Mouse (Mus musculus): ENCODE data around the gene Slc22a20. TPM values are rescaled to one million over a fixed set of nuclear protein-coding genes. Genes with fewer than 3 reads are reported as not detected.

Slc22a20 gene
- total and polyA plus RNA-seq, 3 experiments, result not detected

GRCm38 (mm10) chr19:5991467-5991866 lies 5.5 kb upstream of the Slc22a20 start:
- Histone ChIP-seq H3K9me3 (replicated peaks) (no peaks in the 10 kb centered on the region), H3K27me3 (ENCODE audit: insufficient read depth, low read length) (no peaks in the 10 kb centered on the region), H3K36me3 (replicated peaks) (peaks cover 84% of the 10 kb centered on the region), H3K4me3 (ENCODE audit: low read depth, low read length) (no peak overlapping the region), H3K4me1 (ENCODE audit: insufficient read depth, low read depth, low read length) (peaks cover 26% of the 10 kb centered on the region)
- ATAC-seq (ENCODE audit: extremely low read depth, insufficient number of reproducible peaks, low FRiP score, poor library complexity, severe bottlenecking) (no peak), DNase-seq (ENCODE audit: low spot score) (no peak)
- TF ChIP-seq GATA2 (IDR thresholded peaks at IDR 0.05; ENCODE audit: borderline replicate concordance, low read depth, low read length) (no peak), POLR2AphosphoS5 (IDR thresholded peaks at IDR 0.05; ENCODE audit: insufficient replicate concordance, low read depth, low read length) (no peak), TAL1 (conservative IDR thresholded peaks at IDR 0.05; ENCODE audit: low read depth, low read length) (no peak), CTCF (IDR thresholded peaks at IDR 0.05; ENCODE audit: low read depth, low read length) (no peak), GATA1 (IDR thresholded peaks at IDR 0.05; ENCODE audit: borderline replicate concordance, low read length) (no peak)

- Histone ChIP-seq H3K4me1 (ENCODE audit: insufficient read depth, low read depth, low read length) (peaks cover 30% of the 10 kb centered on the region), H3K27me3 (ENCODE audit: insufficient read depth, low read length) (no peaks in the 10 kb centered on the region), H3K36me3 (replicated peaks) (peaks cover 78% of the 10 kb centered on the region), H3K4me3 (ENCODE audit: low read depth, low read length) (no peak overlapping the region), H3K9me3 (replicated peaks) (no peaks in the 10 kb centered on the region)
- ATAC-seq (ENCODE audit: extremely low read depth, insufficient number of reproducible peaks, low FRiP score, poor library complexity, severe bottlenecking), result no peak
- TF ChIP-seq POLR2AphosphoS5 (IDR thresholded peaks at IDR 0.05; ENCODE audit: insufficient replicate concordance, low read depth, low read length) (no peak), GATA2 (IDR thresholded peaks at IDR 0.05; ENCODE audit: borderline replicate concordance, low read depth, low read length) (no peak), GATA1 (IDR thresholded peaks at IDR 0.05; ENCODE audit: borderline replicate concordance, low read length) (no peak), CTCF (IDR thresholded peaks at IDR 0.05; ENCODE audit: low read depth, low read length) (no peak)
- DNase-seq (ENCODE audit: low spot score), result no peak
These were observed 5.0 kb upstream of the Slc22a20 start for GRCm38 (mm10) chr19:5990921-5991320.

GRCm38 (mm10) chr19:5990033-5990432 lies 4.1 kb upstream of the Slc22a20 start:
- H3K4me3 ChIP-seq (ENCODE audit: low read depth, low read length), result no peak overlapping the region
- H3K27me3 ChIP-seq (ENCODE audit: insufficient read depth, low read length), result no peaks in the 10 kb centered on the region
- peaks cover 30% of the 10 kb centered on the region for H3K4me1 ChIP-seq (ENCODE audit: insufficient read depth, low read depth, low read length)
- no peak for ATAC-seq (ENCODE audit: extremely low read depth, insufficient number of reproducible peaks, low FRiP score, poor library complexity, severe bottlenecking)
- no peak for DNase-seq (ENCODE audit: low spot score)
- H3K9me3 ChIP-seq (replicated peaks), result no peaks in the 10 kb centered on the region
- peaks cover 71% of the 10 kb centered on the region for H3K36me3 ChIP-seq (replicated peaks)
- TF ChIP-seq CTCF (IDR thresholded peaks at IDR 0.05; ENCODE audit: low read depth, low read length) (no peak), POLR2AphosphoS5 (IDR thresholded peaks at IDR 0.05; ENCODE audit: insufficient replicate concordance, low read depth, low read length) (no peak), TAL1 (conservative IDR thresholded peaks at IDR 0.05; ENCODE audit: low read depth, low read length) (no peak), GATA1 (IDR thresholded peaks at IDR 0.05; ENCODE audit: borderline replicate concordance, low read length) (no peak), GATA2 (IDR thresholded peaks at IDR 0.05; ENCODE audit: borderline replicate concordance, low read depth, low read length) (no peak)

- no peak for ATAC-seq (ENCODE audit: extremely low read depth, insufficient number of reproducible peaks, low FRiP score, poor library complexity, severe bottlenecking)
- no peaks in the 10 kb centered on the region for H3K27me3 ChIP-seq (ENCODE audit: insufficient read depth, low read length)
- H3K4me1 ChIP-seq (ENCODE audit: insufficient read depth, low read depth, low read length), result peaks cover 30% of the 10 kb centered on the region
- no peak overlapping the region for H3K4me3 ChIP-seq (ENCODE audit: low read depth, low read length)
- no peak for TF ChIP-seq GATA2 (IDR thresholded peaks at IDR 0.05; ENCODE audit: borderline replicate concordance, low read depth, low read length)
- no peak for TF ChIP-seq POLR2AphosphoS5 (IDR thresholded peaks at IDR 0.05; ENCODE audit: insufficient replicate concordance, low read depth, low read length)
- TF ChIP-seq GATA1 (IDR thresholded peaks at IDR 0.05; ENCODE audit: borderline replicate concordance, low read length), result no peak
- no peak for TF ChIP-seq CTCF (IDR thresholded peaks at IDR 0.05; ENCODE audit: low read depth, low read length)
- TF ChIP-seq TAL1 (conservative IDR thresholded peaks at IDR 0.05; ENCODE audit: low read depth, low read length), result no peak
- H3K9me3 ChIP-seq (replicated peaks), result no peaks in the 10 kb centered on the region
- no peak for DNase-seq (ENCODE audit: low spot score)
- peaks cover 67% of the 10 kb centered on the region for H3K36me3 ChIP-seq (replicated peaks)
These were observed 3.6 kb upstream of the Slc22a20 start for GRCm38 (mm10) chr19:5989585-5989984.

- no peak overlapping the region for H3K4me3 ChIP-seq (ENCODE audit: low read depth, low read length)
- no peak for ATAC-seq (ENCODE audit: extremely low read depth, insufficient number of reproducible peaks, low FRiP score, poor library complexity, severe bottlenecking)
- TF ChIP-seq CTCF (IDR thresholded peaks at IDR 0.05; ENCODE audit: low read depth, low read length), result no peak
- no peak for TF ChIP-seq GATA1 (IDR thresholded peaks at IDR 0.05; ENCODE audit: borderline replicate concordance, low read length)
- TF ChIP-seq TAL1 (conservative IDR thresholded peaks at IDR 0.05; ENCODE audit: low read depth, low read length), result no peak
- TF ChIP-seq POLR2AphosphoS5 (IDR thresholded peaks at IDR 0.05; ENCODE audit: insufficient replicate concordance, low read depth, low read length), result no peak
- no peak for TF ChIP-seq GATA2 (IDR thresholded peaks at IDR 0.05; ENCODE audit: borderline replicate concordance, low read depth, low read length)
These were observed 3.0 kb upstream of the Slc22a20 start for GRCm38 (mm10) chr19:5988815-5989452.

GRCm38 (mm10) chr19:5988027-5988814 lies 2.3 kb upstream of the Slc22a20 start:
- no peak for DNase-seq (ENCODE audit: low spot score)
- H3K36me3 ChIP-seq (replicated peaks), result peaks cover 53% of the 10 kb centered on the region
- H3K4me3 ChIP-seq (ENCODE audit: low read depth, low read length), result no peak overlapping the region

More at GRCm38 (mm10) chr19:5988815-5989452, 3.0 kb upstream of the Slc22a20 start:
- peaks cover 32% of the 10 kb centered on the region for H3K4me1 ChIP-seq (ENCODE audit: insufficient read depth, low read depth, low read length)
- H3K27me3 ChIP-seq (ENCODE audit: insufficient read depth, low read length), result no peaks in the 10 kb centered on the region
- H3K9me3 ChIP-seq (replicated peaks), result no peaks in the 10 kb centered on the region
- peaks cover 60% of the 10 kb centered on the region for H3K36me3 ChIP-seq (replicated peaks)
- no peak for DNase-seq (ENCODE audit: low spot score)

More at GRCm38 (mm10) chr19:5988027-5988814, 2.3 kb upstream of the Slc22a20 start:
- Histone ChIP-seq H3K4me1 (ENCODE audit: insufficient read depth, low read depth, low read length) (peaks cover 35% of the 10 kb centered on the region), H3K27me3 (ENCODE audit: insufficient read depth, low read length) (peaks cover 6% of the 10 kb centered on the region), H3K9me3 (replicated peaks) (no peaks in the 10 kb centered on the region)
- ATAC-seq (ENCODE audit: extremely low read depth, insufficient number of reproducible peaks, low FRiP score, poor library complexity, severe bottlenecking), result no peak
- TF ChIP-seq TAL1 (conservative IDR thresholded peaks at IDR 0.05; ENCODE audit: low read depth, low read length) (no peak), CTCF (IDR thresholded peaks at IDR 0.05; ENCODE audit: low read depth, low read length) (no peak), POLR2AphosphoS5 (IDR thresholded peaks at IDR 0.05; ENCODE audit: insufficient replicate concordance, low read depth, low read length) (no peak), GATA1 (IDR thresholded peaks at IDR 0.05; ENCODE audit: borderline replicate concordance, low read length) (no peak), GATA2 (IDR thresholded peaks at IDR 0.05; ENCODE audit: borderline replicate concordance, low read depth, low read length) (no peak)
